Mouse (Mus musculus): ENCODE measurements around the gene Gm17535. TPM values are rescaled to one million over a fixed set of nuclear protein-coding genes. Genes with fewer than 3 reads are reported as not detected.
"Not testable (repeated sequence)": the region's sequence is repeated elsewhere in the genome, so short reads cannot be mapped to it uniquely, and the experiment has no call there.

Gene Gm17535
- polyA plus RNA-seq (2015; fragmentation: Nextera tagmentation; extraction: Ambion mirVana): not detected in 2 replicates

GRCm38 (mm10) chr9:3034299-3034698 lies at the start of gene Gm17535:
TSS of gene Gm17535 (plus strand) at chr9:3034599.
- not testable (repeated sequence) for H3K27me3 ChIP-seq (ENCODE audit: control insufficient read depth, insufficient read depth, low read depth, low read length); H3K4me1 ChIP-seq (ENCODE audit: control insufficient read depth, low read depth, low read length); H3K27ac ChIP-seq (ENCODE audit: low read length); ATAC-seq (ENCODE audit: low read depth); H3K9ac ChIP-seq (ENCODE audit: low read depth, low read length); H3K4me3 ChIP-seq (ENCODE audit: low read depth, low read length); H3K9me3 ChIP-seq (replicated peaks; ENCODE audit: control insufficient read depth, low read length); H3K4me2 ChIP-seq (ENCODE audit: low read depth, low read length); H3K36me3 ChIP-seq (ENCODE audit: control insufficient read depth, insufficient read depth)
- no CpG with 5 or more reads among the region's 8 CpGs for WGBS (ENCODE audit: insufficient replicate concordance)

GRCm38 (mm10) chr9:3000445-3000972 lies 33.9 kb upstream of the Gm17535 start, which contains the start of gene Gm10722:
TSS of gene Gm10722 (plus strand) at chr9:3000922.
- not testable (repeated sequence) for H3K4me2 ChIP-seq (ENCODE audit: low read depth, low read length); H3K27me3 ChIP-seq (ENCODE audit: control insufficient read depth, insufficient read depth, low read depth, low read length); H3K9ac ChIP-seq (ENCODE audit: low read depth, low read length); H3K9me3 ChIP-seq (replicated peaks; ENCODE audit: control insufficient read depth, low read length); H3K27ac ChIP-seq (ENCODE audit: low read length); ATAC-seq (ENCODE audit: low read depth); H3K36me3 ChIP-seq (ENCODE audit: control insufficient read depth, insufficient read depth); H3K4me3 ChIP-seq (ENCODE audit: low read depth, low read length); H3K4me1 ChIP-seq (ENCODE audit: control insufficient read depth, low read depth, low read length)
- 53% methylated on average over 12 of the region's 12 CpGs for whole genome bisulfite sequencing (ENCODE audit: insufficient replicate concordance)

- not testable (repeated sequence) for H3K9ac ChIP-seq (ENCODE audit: low read depth, low read length); H3K4me1 ChIP-seq (ENCODE audit: control insufficient read depth, low read depth, low read length); H3K27me3 ChIP-seq (ENCODE audit: control insufficient read depth, insufficient read depth, low read depth, low read length); H3K9me3 ChIP-seq (replicated peaks; ENCODE audit: control insufficient read depth, low read length); H3K27ac ChIP-seq (ENCODE audit: low read length); ATAC-seq (ENCODE audit: low read depth); H3K36me3 ChIP-seq (ENCODE audit: control insufficient read depth, insufficient read depth); H3K4me2 ChIP-seq (ENCODE audit: low read depth, low read length); H3K4me3 ChIP-seq (ENCODE audit: low read depth, low read length)
- WGBS (ENCODE audit: insufficient replicate concordance): 48% methylated on average over 8 of the region's 8 CpGs
Observed at GRCm38 (mm10) chr9:3001006-3001405, 33.4 kb upstream of the Gm17535 start.

- WGBS (ENCODE audit: insufficient replicate concordance): 44% methylated on average over 8 of the region's 11 CpGs
- not testable (repeated sequence) for H3K27ac ChIP-seq (ENCODE audit: low read length)
Observed at GRCm38 (mm10) chr9:3001948-3002659, 32.3 kb upstream of the Gm17535 start.

GRCm38 (mm10) chr9:3002794-3003396 lies 31.5 kb upstream of the Gm17535 start, which contains the start of gene Gm11168:
TSS of gene Gm11168 (plus strand) at chr9:3003346.
- WGBS (ENCODE audit: insufficient replicate concordance): 60% methylated on average over 6 of the region's 14 CpGs
- H3K4me1 ChIP-seq (ENCODE audit: control insufficient read depth, low read depth, low read length); H3K4me2 ChIP-seq (ENCODE audit: low read depth, low read length); H3K4me3 ChIP-seq (ENCODE audit: low read depth, low read length); H3K9me3 ChIP-seq (replicated peaks; ENCODE audit: control insufficient read depth, low read length); H3K36me3 ChIP-seq (ENCODE audit: control insufficient read depth, insufficient read depth); H3K9ac ChIP-seq (ENCODE audit: low read depth, low read length); H3K27me3 ChIP-seq (ENCODE audit: control insufficient read depth, insufficient read depth, low read depth, low read length); H3K27ac ChIP-seq (ENCODE audit: low read length); ATAC-seq (ENCODE audit: low read depth): not testable (repeated sequence)

More at GRCm38 (mm10) chr9:3001948-3002659, 32.3 kb upstream of the Gm17535 start:
- not testable (repeated sequence) for H3K27me3 ChIP-seq (ENCODE audit: control insufficient read depth, insufficient read depth, low read depth, low read length); H3K36me3 ChIP-seq (ENCODE audit: control insufficient read depth, insufficient read depth); H3K9me3 ChIP-seq (replicated peaks; ENCODE audit: control insufficient read depth, low read length); H3K4me2 ChIP-seq (ENCODE audit: low read depth, low read length); H3K4me1 ChIP-seq (ENCODE audit: control insufficient read depth, low read depth, low read length); H3K4me3 ChIP-seq (ENCODE audit: low read depth, low read length); H3K9ac ChIP-seq (ENCODE audit: low read depth, low read length)
- ATAC-seq (ENCODE audit: low read depth): peak; percentile 68

GRCm38 (mm10) chr9:3006179-3006578 lies 28.2 kb upstream of the Gm17535 start:
- ATAC-seq (ENCODE audit: low read depth); H3K4me2 ChIP-seq (ENCODE audit: low read depth, low read length); H3K27me3 ChIP-seq (ENCODE audit: control insufficient read depth, insufficient read depth, low read depth, low read length); H3K9me3 ChIP-seq (replicated peaks; ENCODE audit: control insufficient read depth, low read length); H3K36me3 ChIP-seq (ENCODE audit: control insufficient read depth, insufficient read depth); H3K4me3 ChIP-seq (ENCODE audit: low read depth, low read length); H3K4me1 ChIP-seq (ENCODE audit: control insufficient read depth, low read depth, low read length); H3K9ac ChIP-seq (ENCODE audit: low read depth, low read length); H3K27ac ChIP-seq (ENCODE audit: low read length): not testable (repeated sequence)
- WGBS (ENCODE audit: insufficient replicate concordance): 61% methylated on average over 1 of the region's 5 CpGs

- H3K4me1 ChIP-seq (ENCODE audit: control insufficient read depth, low read depth, low read length); H3K4me3 ChIP-seq (ENCODE audit: low read depth, low read length); H3K9ac ChIP-seq (ENCODE audit: low read depth, low read length); H3K27me3 ChIP-seq (ENCODE audit: control insufficient read depth, insufficient read depth, low read depth, low read length); ATAC-seq (ENCODE audit: low read depth); H3K36me3 ChIP-seq (ENCODE audit: control insufficient read depth, insufficient read depth); H3K9me3 ChIP-seq (replicated peaks; ENCODE audit: control insufficient read depth, low read length); H3K4me2 ChIP-seq (ENCODE audit: low read depth, low read length); H3K27ac ChIP-seq (ENCODE audit: low read length): not testable (repeated sequence)
- WGBS (ENCODE audit: insufficient replicate concordance): 56% methylated on average over 7 of the region's 8 CpGs
Observed at GRCm38 (mm10) chr9:3006636-3007035, 27.8 kb upstream of the Gm17535 start.

GRCm38 (mm10) chr9:3007272-3007671 lies 27.1 kb upstream of the Gm17535 start:
- not testable (repeated sequence) for ATAC-seq (ENCODE audit: low read depth); H3K9ac ChIP-seq (ENCODE audit: low read depth, low read length); H3K27me3 ChIP-seq (ENCODE audit: control insufficient read depth, insufficient read depth, low read depth, low read length); H3K27ac ChIP-seq (ENCODE audit: low read length); H3K36me3 ChIP-seq (ENCODE audit: control insufficient read depth, insufficient read depth); H3K4me1 ChIP-seq (ENCODE audit: control insufficient read depth, low read depth, low read length); H3K4me3 ChIP-seq (ENCODE audit: low read depth, low read length); H3K9me3 ChIP-seq (replicated peaks; ENCODE audit: control insufficient read depth, low read length); H3K4me2 ChIP-seq (ENCODE audit: low read depth, low read length)
- WGBS (ENCODE audit: insufficient replicate concordance): 58% methylated on average over 6 of the region's 9 CpGs

- not testable (repeated sequence) for H3K4me1 ChIP-seq (ENCODE audit: control insufficient read depth, low read depth, low read length); H3K36me3 ChIP-seq (ENCODE audit: control insufficient read depth, insufficient read depth); H3K9me3 ChIP-seq (replicated peaks; ENCODE audit: control insufficient read depth, low read length); H3K9ac ChIP-seq (ENCODE audit: low read depth, low read length); ATAC-seq (ENCODE audit: low read depth); H3K4me3 ChIP-seq (ENCODE audit: low read depth, low read length); H3K4me2 ChIP-seq (ENCODE audit: low read depth, low read length); H3K27ac ChIP-seq (ENCODE audit: low read length); H3K27me3 ChIP-seq (ENCODE audit: control insufficient read depth, insufficient read depth, low read depth, low read length)
- no CpG with 5 or more reads among the region's 5 CpGs for WGBS (ENCODE audit: insufficient replicate concordance)
Observed at GRCm38 (mm10) chr9:3009331-3009730, 25.1 kb upstream of the Gm17535 start.
